20 mouse cellular contexts compared by ENCODE assay signal in genomic region chr2:156298458-156298857, GRCm38 (mm10). TPM values are rescaled to one million over a fixed set of nuclear protein-coding genes. Genes with fewer than 3 reads are reported as not detected.
DNase-seq lines count a peak whose midpoint lies in the region; ATAC-seq and TF ChIP-seq lines count a peak whose summit lies in the region.
"Had no signal": no experiment of that assay in that cellular context is flagged by ENCODE, and none has a peak within 500 bp of the region (broad histone marks: within the 10 kb centered on the region; RNA-seq: fewer than 3 reads in every experiment).

No protein-coding gene starts in this region.

- H3K27me3 ChIP-seq in intestine, embryonic 15.5 days (replicated peaks), result no peaks in the 10 kb centered on the region
- H3K27me3 ChIP-seq in intestine, postnatal 0 days (replicated peaks; ENCODE audit: control insufficient read depth, insufficient read depth, low read length), result no peaks in the 10 kb centered on the region
- no peaks in the 10 kb centered on the region for H3K27me3 ChIP-seq in forebrain, embryonic 13.5 days
- H3K27me3 ChIP-seq: embryonic facial prominence, embryonic 13.5 days; hindbrain, embryonic 15.5 days; neural tube, embryonic 12.5 days; Patski had no signal

- no peak overlapping the region for H3K4me2 ChIP-seq in intestine, embryonic 15.5 days (replicated peaks)
- no peak overlapping the region for H3K4me2 ChIP-seq in intestine, postnatal 0 days (replicated peaks; ENCODE audit: low read depth)
- no peak overlapping the region for H3K4me2 ChIP-seq in forebrain, embryonic 13.5 days
- H3K4me2 ChIP-seq: embryonic facial prominence, embryonic 13.5 days; hindbrain, embryonic 15.5 days; neural tube, embryonic 12.5 days had no signal

- no peaks in the 10 kb centered on the region for H3K9me3 ChIP-seq in intestine, embryonic 15.5 days
- no peaks in the 10 kb centered on the region for H3K9me3 ChIP-seq in intestine, postnatal 0 days (ENCODE audit: control insufficient read depth)
- H3K9me3 ChIP-seq in forebrain, embryonic 13.5 days (replicated peaks), result no peaks in the 10 kb centered on the region
- H3K9me3 ChIP-seq: embryonic facial prominence, embryonic 13.5 days; hindbrain, embryonic 15.5 days; neural tube, embryonic 12.5 days had no signal

- 73% methylated on average over 7 of the region's 7 CpGs for WGBS in intestine, embryonic 15.5 days
- 73% methylated on average over 7 of the region's 7 CpGs for WGBS in intestine, postnatal 0 days
- WGBS in forebrain, embryonic 13.5 days, result 87% methylated on average over 7 of the region's 7 CpGs

- no peak overlapping the region for H3K9ac ChIP-seq in intestine, embryonic 15.5 days
- no peak overlapping the region for H3K9ac ChIP-seq in intestine, postnatal 0 days (ENCODE audit: low read depth, low read length)
- H3K9ac ChIP-seq in forebrain, embryonic 13.5 days, result no peak overlapping the region
- H3K9ac ChIP-seq: embryonic facial prominence, embryonic 13.5 days; forebrain, postnatal 0 days; hindbrain, embryonic 15.5 days; neural tube, embryonic 12.5 days had no signal

- DNase-seq in left cerebral cortex, adult 8-10 months (ENCODE audit: low spot score in 2 of 2), result peak; percentile 27 to 37
- DNase-seq in left cerebral cortex, postnatal 10 days (ENCODE audit: extremely low spot score in 1 of 2, low spot score in 2 of 2), result no peak
- peak; percentile 53 for DNase-seq in brain, adult 2 months (ENCODE audit: low read depth, low spot score)
- peak; percentile 34 to 38 for DNase-seq in left cerebral cortex, postnatal 36 days (ENCODE audit: low spot score in 2 of 2)
- DNase-seq: adrenal gland, postnatal 25 days; cerebellum, adult 8-10 months; forebrain, postnatal 0 days; gastrocnemius, postnatal 14 days; kidney, adult 9 months; liver; lung, adult 2 months; lung, postnatal 36 days; thymus, adult 2 months had no signal

- H3K36me3 ChIP-seq in intestine, embryonic 15.5 days, result peaks cover 5% of the 10 kb centered on the region
- peaks cover 40% of the 10 kb centered on the region for H3K36me3 ChIP-seq in intestine, postnatal 0 days (ENCODE audit: control insufficient read depth, insufficient read depth)
- H3K36me3 ChIP-seq in forebrain, embryonic 13.5 days (ENCODE audit: poor library complexity, severe bottlenecking), result peaks cover 87% of the 10 kb centered on the region

- H3K4me1 ChIP-seq in intestine, embryonic 15.5 days (replicated peaks), result peaks cover 19% of the 10 kb centered on the region
- 0 out of 2 replicates have a peak, but pooled peaks cover 6% of the 10 kb centered on the region for H3K4me1 ChIP-seq in intestine, postnatal 0 days (replicated peaks; ENCODE audit: control insufficient read depth, insufficient read depth, low read length)
- no peaks in the 10 kb centered on the region for H3K4me1 ChIP-seq in forebrain, embryonic 13.5 days
- H3K4me1 ChIP-seq: embryonic facial prominence, embryonic 13.5 days; hindbrain, embryonic 15.5 days; neural tube, embryonic 12.5 days had no signal

- TF ChIP-seq CTCF in intestine, postnatal 0 days (IDR thresholded peaks at IDR 0.05; ENCODE audit: low read depth), result no peak

- intact Hi-C loops in left cerebral cortex, postnatal 10 days (cut with DNase I), result no loop called here
- intact Hi-C loops in left cerebral cortex, postnatal 36 days (cut with DNase I), result no loop called here

- H3K4me3 ChIP-seq in intestine, embryonic 15.5 days (replicated peaks), result no peak overlapping the region
- H3K4me3 ChIP-seq in intestine, postnatal 0 days (ENCODE audit: low read depth, low read length), result no peak overlapping the region
- no peak overlapping the region for H3K4me3 ChIP-seq in forebrain, embryonic 13.5 days
- H3K4me3 ChIP-seq: embryonic facial prominence, embryonic 13.5 days; hindbrain, embryonic 15.5 days; neural tube, embryonic 12.5 days had no signal

- H3K27ac ChIP-seq in intestine, embryonic 15.5 days, result 0 out of 2 replicates have a peak overlapping the region, but pooled peaks have one; percentile 48
- no peak overlapping the region for H3K27ac ChIP-seq in intestine, postnatal 0 days (ENCODE audit: low read depth, low read length)
- no peak overlapping the region for H3K27ac ChIP-seq in forebrain, embryonic 13.5 days
- H3K27ac ChIP-seq: embryonic facial prominence, embryonic 13.5 days; hindbrain, embryonic 15.5 days; neural tube, embryonic 12.5 days had no signal

- no peak for ATAC-seq in intestine, embryonic 15.5 days
- ATAC-seq in intestine, postnatal 0 days, result no peak
- no peak for ATAC-seq in forebrain, embryonic 13.5 days
- ATAC-seq: forebrain, postnatal 0 days; Patski had no signal

RNA-seq across cellular contexts. Expression of gene Cnbd2, which starts 13.6 kb away (rescaled TPM):
- polyA plus RNA-seq in intestine, embryonic 15.5 days (2015; fragmentation: Nextera tagmentation; extraction: Ambion mirVana), result 4.4 and 5.0 TPM in 2 replicates
- polyA plus RNA-seq in intestine, postnatal 0 days (2015; fragmentation: Nextera tagmentation; extraction: Ambion mirVana), result 9.4 and 9.6 TPM in 2 replicates
- total RNA-seq in left cerebral cortex, adult 8-10 months (2022), result 1 to 10 TPM; 4.5 to 8.3 (median 7.3) TPM
- 1 to 10 TPM; 4.7 to 6.7 TPM for total RNA-seq in left cerebral cortex, postnatal 10 days (2021)
- 1 to 10 TPM; 4.9 to 7.2 TPM for total RNA-seq in left cerebral cortex, postnatal 36 days (2021)
- polyA plus RNA-seq in forebrain, embryonic 13.5 days (2015; fragmentation: Nextera tagmentation; extraction: Ambion mirVana), result 5.4 and 5.7 TPM in 2 replicates

RNA-seq across cellular contexts. Expression of gene Scand1, which starts 14.0 kb away (rescaled TPM):
- polyA plus RNA-seq in intestine, embryonic 15.5 days (2015; fragmentation: Nextera tagmentation; extraction: Ambion mirVana), result 62.8 and 75.2 TPM in 2 replicates
- 187 and 200 TPM in 2 replicates for polyA plus RNA-seq in intestine, postnatal 0 days (2015; fragmentation: Nextera tagmentation; extraction: Ambion mirVana)
- 10 to 100 TPM; 65.6 to 78.5 (median 72.1) TPM for total RNA-seq in left cerebral cortex, adult 8-10 months (2022)
- 100 to 1,000 TPM; 105 to 117 TPM for total RNA-seq in left cerebral cortex, postnatal 10 days (2021)
- 100 to 1,000 TPM in 1 of 2 experiments, 10 to 100 TPM in 1; 86.2 to 105 TPM for total RNA-seq in left cerebral cortex, postnatal 36 days (2021)
- polyA plus RNA-seq in forebrain, embryonic 13.5 days (2015; fragmentation: Nextera tagmentation; extraction: Ambion mirVana), result 72.2 and 85.3 TPM in 2 replicates

Comparison
In these comparisons a context has a peak if more than half of its experiments do, and no peak if none do; other contexts are left out.
1. DNase-seq: peak in left cerebral cortex, adult 8-10 months (2 of 2), brain, adult 2 months (single experiment) and left cerebral cortex, postnatal 36 days (2 of 2); none in left cerebral cortex, postnatal 10 days (0 of 2).